Mouse (Mus musculus) forebrain, embryonic 12.5 days (tissue): Measurements from ENCODE around the gene Fzr1. TPM values are rescaled to one million over a fixed set of nuclear protein-coding genes. Genes with fewer than 3 reads are reported as not detected.

ENCODE experiments used
- ATAC-seq: fragments of 200-750 bp; cut with Nextera tagmentation; 2 replicates; pipeline ENCODE4 v1.8.0; 2017; ENCODE audit warnings: moderate TSS enrichment; ENCODE audit not compliant: low FRiP score
- H3K27ac ChIP-seq: fragments of 300-500 bp; sonication (generic); 2 replicates; pipeline ENCODE4 v1.5.1; 2016; ENCODE audit warnings: mild to moderate bottlenecking
- H3K27me3 ChIP-seq: fragments of 300-500 bp; sonication (generic); 2 replicates; pipeline ENCODE4 v1.6.1; 2016; ENCODE audit warnings: mild to moderate bottlenecking
- H3K36me3 ChIP-seq: fragments of 300-500 bp; sonication (generic); replicated peaks from 2 replicates; pipeline ENCODE4 v1.6.1; 2016; ENCODE audit warnings: mild to moderate bottlenecking
- H3K4me1 ChIP-seq: fragments of 300-500 bp; sonication (generic); 2 replicates; pipeline ENCODE4 v1.6.1; 2016
- H3K4me2 ChIP-seq: fragments of 300-500 bp; sonication (generic); 2 replicates; pipeline ENCODE4 v1.6.1; 2016; ENCODE audit warnings: mild to moderate bottlenecking, moderate library complexity
- H3K4me3 ChIP-seq: fragments of 300-500 bp; sonication (generic); replicated peaks from 2 replicates; pipeline ENCODE4 v1.5.1; 2016; ENCODE audit warnings: mild to moderate bottlenecking
- H3K9ac ChIP-seq: fragments of 300-500 bp; sonication (generic); 2 replicates; pipeline ENCODE4 v1.6.1; 2016; ENCODE audit warnings: mild to moderate bottlenecking
- H3K9me3 ChIP-seq: fragments of 300-500 bp; sonication (generic); 2 replicates; pipeline ENCODE4 v1.6.1; 2016
- WGBS: fragments of 180-500 bp; shearing (Covaris S2); methylation state at CpG from one replicate; pipeline ENCODE4 v1.1.7; 2016; 5-methylcytosine and 5-hydroxymethylcytosine counted together
- polyA plus RNA-seq: library from polyadenylated mRNA; unstranded; fragments of >200 nt; fragmentation: Nextera tagmentation; extraction: Ambion mirVana; gene quantifications from 2 replicates; pipeline ENCODE4 v1.2.1, GENCODE M21; 2016

Gene Fzr1
- polyA plus RNA-seq, 1 experiment from 2014 or later = 148 TPM

- peaks cover 8% of the 10 kb centered on the region; the same call in 1 of the 2 replicates for H3K27me3 ChIP-seq
- ATAC-seq = no peak
- no peak overlapping the region for H3K27ac ChIP-seq
- no peak overlapping the region for H3K4me2 ChIP-seq
- no peak overlapping the region for H3K9ac ChIP-seq
- no peaks in the 10 kb centered on the region for H3K9me3 ChIP-seq
- 15% methylated on average over 5 of the region's 5 CpGs for whole genome bisulfite sequencing
- H3K36me3 ChIP-seq = peaks cover 14% of the 10 kb centered on the region
- H3K4me1 ChIP-seq = peaks cover 33% of the 10 kb centered on the region
- H3K4me3 ChIP-seq = no peak overlapping the region
Measured at GRCm38 (mm10) chr10:81395127-81395526, 16.8 kb upstream of the Fzr1 start.

- Histone ChIP-seq H3K4me1 (peaks cover 31% of the 10 kb centered on the region), H3K4me2 (peak overlapping the region; percentile 43), H3K36me3 (peaks cover 5% of the 10 kb centered on the region), H3K27me3 (peaks cover 4% of the 10 kb centered on the region; the same call in 1 of the 2 replicates), H3K27ac (no peak overlapping the region), H3K4me3 (0 out of 2 replicates have a peak overlapping the region, but pooled peaks have one; percentile 0), H3K9ac (peak overlapping the region; percentile 38), H3K9me3 (no peaks in the 10 kb centered on the region)
- no peak for ATAC-seq
- 7% methylated on average over 19 of the region's 19 CpGs for WGBS
Measured at GRCm38 (mm10) chr10:81393456-81394063, 15.2 kb upstream of the Fzr1 start.

- H3K4me3 ChIP-seq = 0 out of 2 replicates have a peak within 1 kb of the TSS, but pooled peaks have one; percentile 0
- H3K27ac ChIP-seq = no peak within 1 kb of the TSS
- H3K9me3 ChIP-seq = no peaks in the 10 kb centered on the region
- H3K4me2 ChIP-seq = peak within 1 kb of the TSS; percentile 43
- no peak for ATAC-seq
- H3K27me3 ChIP-seq = peaks cover 4% of the 10 kb centered on the region; the same call in 1 of the 2 replicates
- H3K9ac ChIP-seq = peak within 1 kb of the TSS; percentile 38
- 69% methylated on average over 14 of the region's 14 CpGs for WGBS
- H3K4me1 ChIP-seq = peaks cover 31% of the 10 kb centered on the region
- peaks cover 13% of the 10 kb centered on the region for H3K36me3 ChIP-seq
Measured at GRCm38 (mm10) chr10:81392781-81393185, 14.5 kb upstream of the Fzr1 start, which contains the start of gene Smim24. Smim24 (plus strand) TSS chr10:81393051.

DNA sequence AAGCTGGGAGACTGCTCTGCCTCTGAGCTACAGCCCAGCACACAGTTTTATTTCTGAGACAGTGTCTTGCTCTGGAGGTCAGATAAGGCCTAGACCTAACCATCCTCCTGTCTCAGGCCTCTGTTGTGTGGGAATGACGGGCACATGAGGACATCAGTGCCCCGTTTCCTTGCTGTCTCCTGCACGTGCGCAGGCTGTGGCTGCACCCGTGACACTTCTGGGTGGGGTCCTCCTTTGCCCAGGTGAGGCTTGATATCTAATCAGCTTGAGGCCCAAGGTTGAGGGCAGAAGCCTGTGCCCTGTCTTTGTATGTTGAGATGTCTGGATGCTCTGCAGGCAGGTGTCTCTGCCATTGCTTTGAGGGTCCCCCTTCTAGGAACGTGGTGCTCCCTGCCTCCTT lies 14.0 kb upstream of the Fzr1 start:
- Histone ChIP-seq H3K9ac (no peak overlapping the region), H3K4me2 (no peak overlapping the region), H3K9me3 (no peaks in the 10 kb centered on the region), H3K27me3 (peaks cover under 1% of the 10 kb centered on the region; the same call in 1 of the 2 replicates), H3K27ac (no peak overlapping the region), H3K4me1 (peaks cover 31% of the 10 kb centered on the region), H3K4me3 (no peak overlapping the region), H3K36me3 (peaks cover 18% of the 10 kb centered on the region)
- WGBS = 83% methylated on average over 6 of the region's 6 CpGs
- no peak for ATAC-seq

DNA sequence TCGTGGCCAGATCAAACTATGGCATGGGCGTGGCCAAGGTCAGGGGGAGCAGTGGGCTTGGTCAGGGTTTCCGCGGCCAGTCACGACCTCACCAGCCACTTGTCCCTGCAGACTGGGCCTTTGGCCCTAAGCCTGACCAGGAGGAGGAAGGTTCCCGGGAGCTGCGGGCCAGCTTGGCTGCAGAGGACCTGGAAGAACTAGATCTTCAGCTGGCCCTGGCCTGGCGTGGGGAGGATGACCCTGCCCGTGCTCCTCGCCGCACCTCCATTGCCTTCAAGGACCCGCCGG lies 12.3 kb upstream of the Fzr1 start:
- ATAC-seq = no peak
- H3K4me3 ChIP-seq = no peak overlapping the region
- H3K4me1 ChIP-seq = peaks cover 27% of the 10 kb centered on the region
- no peak overlapping the region for H3K4me2 ChIP-seq
- H3K27me3 ChIP-seq = no peaks in the 10 kb centered on the region
- 91% methylated on average over 13 of the region's 13 CpGs for WGBS
- no peaks in the 10 kb centered on the region for H3K9me3 ChIP-seq
- no peak overlapping the region for H3K27ac ChIP-seq
- no peak overlapping the region for H3K9ac ChIP-seq
- peaks cover 34% of the 10 kb centered on the region for H3K36me3 ChIP-seq

DNA sequence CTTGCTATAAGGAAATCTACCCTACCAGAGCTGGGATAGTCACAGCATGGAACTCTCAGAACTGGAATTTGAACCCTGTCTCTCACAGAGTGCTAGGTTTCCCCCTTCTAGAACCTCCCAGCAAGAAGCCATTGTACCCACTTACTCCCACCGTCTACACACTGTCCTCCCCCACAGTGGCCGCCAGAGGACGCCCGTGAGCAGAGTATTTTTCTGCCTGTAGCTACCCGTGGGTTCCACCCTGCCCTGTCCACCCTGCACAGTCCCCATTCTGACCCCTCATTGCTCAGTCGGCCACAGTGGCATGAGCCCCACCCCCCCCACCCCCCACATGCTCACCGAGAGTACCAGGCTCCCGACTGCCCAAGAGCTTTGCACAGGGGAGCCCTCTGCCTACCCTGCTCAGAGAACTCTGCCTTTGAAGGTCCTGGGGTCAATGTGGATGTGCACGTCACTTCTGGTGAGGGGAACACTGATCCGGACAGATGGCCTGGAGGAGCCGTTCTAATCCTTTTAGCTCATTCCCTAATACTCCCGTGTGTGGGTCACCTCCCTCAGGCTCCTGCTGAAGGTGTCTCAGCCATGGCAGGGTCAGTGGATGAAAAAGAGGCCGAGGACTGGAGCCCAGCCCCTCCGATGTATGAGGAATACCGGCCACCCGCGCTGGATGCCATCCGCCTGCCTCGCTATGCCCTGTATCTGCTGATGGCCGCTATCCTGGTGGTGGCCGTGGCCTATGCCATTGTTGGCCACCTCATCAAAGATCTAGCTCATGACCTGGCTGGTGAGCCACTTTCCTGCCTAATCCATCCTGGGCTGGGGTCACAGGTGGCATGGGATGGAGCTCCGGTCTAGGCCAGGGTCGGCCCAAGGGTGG lies 11.7 kb upstream of the Fzr1 start:
- peak; percentile 69 for ATAC-seq
- peaks cover 35% of the 10 kb centered on the region for H3K36me3 ChIP-seq
- 0 out of 2 replicates have a peak overlapping the region, but pooled peaks have one; percentile 12 for H3K9ac ChIP-seq
- H3K27ac ChIP-seq = 0 out of 2 replicates have a peak overlapping the region, but pooled peaks have one; percentile 25
- H3K4me2 ChIP-seq = no peak overlapping the region
- peaks cover 33% of the 10 kb centered on the region for H3K4me1 ChIP-seq
- H3K9me3 ChIP-seq = no peaks in the 10 kb centered on the region
- H3K27me3 ChIP-seq = no peaks in the 10 kb centered on the region
- H3K4me3 ChIP-seq = no peak overlapping the region
- 60% methylated on average over 23 of the region's 23 CpGs for WGBS

DNA sequence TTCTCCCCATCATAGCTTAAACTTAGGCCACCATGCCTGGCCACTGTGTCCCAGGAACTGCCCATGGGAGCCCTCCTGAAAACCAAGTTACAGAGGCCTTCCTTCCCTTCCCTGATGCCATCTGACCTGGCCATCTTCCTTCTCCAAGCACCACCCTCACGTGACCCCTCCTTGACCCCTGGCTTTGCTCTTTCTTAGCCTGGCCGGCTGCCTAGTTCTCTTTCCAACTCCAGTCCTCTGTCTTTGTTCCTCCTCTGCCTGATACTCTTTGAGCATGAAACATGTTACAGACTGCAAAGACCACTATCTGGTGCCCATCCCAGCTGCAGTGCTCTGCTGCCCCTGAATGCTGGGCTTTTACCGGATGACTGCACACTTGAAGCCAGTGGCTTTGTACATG lies 11.1 kb upstream of the Fzr1 start:
- 54% methylated on average over 3 of the region's 3 CpGs for WGBS
- Histone ChIP-seq H3K27ac (0 out of 2 replicates have a peak overlapping the region, but pooled peaks have one; percentile 25), H3K9ac (0 out of 2 replicates have a peak overlapping the region, but pooled peaks have one; percentile 12), H3K36me3 (peaks cover 35% of the 10 kb centered on the region), H3K9me3 (no peaks in the 10 kb centered on the region), H3K4me1 (peaks cover 37% of the 10 kb centered on the region), H3K4me2 (no peak overlapping the region), H3K4me3 (no peak overlapping the region), H3K27me3 (no peaks in the 10 kb centered on the region)
- no peak for ATAC-seq

DNA sequence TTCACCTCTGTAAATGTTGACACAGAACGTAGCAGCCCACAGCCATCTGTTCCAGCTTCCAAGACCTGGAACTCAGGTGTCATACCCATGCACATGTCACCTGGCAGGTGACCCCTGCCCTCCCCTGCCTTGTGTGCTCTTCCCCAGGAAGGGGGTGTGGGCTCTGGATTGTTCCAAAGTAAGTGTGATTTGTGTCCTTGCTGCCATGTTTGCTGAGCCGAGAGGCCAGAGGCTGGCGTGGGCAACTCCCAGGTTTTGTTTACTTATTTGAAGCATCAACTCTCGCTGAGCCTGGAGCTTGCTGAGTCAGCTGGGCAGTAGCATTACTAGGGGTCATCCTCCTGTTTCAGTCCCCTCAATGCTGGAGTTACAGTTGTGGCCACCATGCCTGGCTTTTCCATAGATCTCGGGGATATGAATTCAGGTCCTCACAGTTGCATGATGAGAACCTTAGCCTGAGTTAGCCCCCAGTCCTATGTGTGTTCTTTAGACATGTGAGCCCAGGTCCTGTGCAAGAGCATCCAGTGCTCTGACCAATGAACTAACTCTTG lies 10.3 kb upstream of the Fzr1 start, which contains the start of gene Gm48552:
TSS of gene Gm48552 (plus strand) at position 501 of the 551 bp plus-strand sequence.
- no peak within 1 kb of the TSS for H3K4me2 ChIP-seq
- H3K4me3 ChIP-seq = no peak within 1 kb of the TSS

DNA sequence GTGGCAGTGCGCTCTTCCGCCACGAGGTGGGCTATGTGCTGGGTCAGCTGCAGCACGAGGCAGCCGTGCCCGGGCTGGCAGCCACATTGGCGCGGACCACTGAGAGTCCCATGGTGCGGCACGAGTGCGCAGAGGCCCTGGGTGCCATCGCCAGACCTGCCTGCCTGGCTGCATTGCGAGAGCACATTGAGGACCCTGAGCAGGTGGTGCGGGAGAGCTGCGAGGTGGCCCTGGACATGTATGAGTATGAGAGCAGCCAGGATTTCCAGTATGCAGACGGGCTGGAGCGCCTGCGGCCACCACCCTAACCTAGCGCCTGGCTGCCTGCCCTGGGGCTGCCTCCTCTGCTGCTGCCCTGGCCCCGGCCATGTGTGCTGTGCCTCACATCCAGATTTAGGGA lies 9.4 kb upstream of the Fzr1 start:
- Histone ChIP-seq H3K4me3 (no peak overlapping the region), H3K9ac (no peak overlapping the region), H3K9me3 (no peaks in the 10 kb centered on the region), H3K4me2 (no peak overlapping the region), H3K36me3 (peaks cover 35% of the 10 kb centered on the region), H3K4me1 (peaks cover 23% of the 10 kb centered on the region), H3K27ac (no peak overlapping the region), H3K27me3 (no peaks in the 10 kb centered on the region)
- 93% methylated on average over 20 of the region's 20 CpGs for whole genome bisulfite sequencing
- ATAC-seq = no peak

More for the DNA sequence above, 10.3 kb upstream of the Fzr1 start, which contains the start of gene Gm48552:
- H3K9ac ChIP-seq = 0 out of 2 replicates have a peak within 1 kb of the TSS, but pooled peaks have one; percentile 12
- 87% methylated on average over 5 of the region's 5 CpGs for WGBS
- H3K4me1 ChIP-seq = peaks cover 31% of the 10 kb centered on the region
- H3K9me3 ChIP-seq = no peaks in the 10 kb centered on the region
- H3K36me3 ChIP-seq = peaks cover 35% of the 10 kb centered on the region
- no peaks in the 10 kb centered on the region for H3K27me3 ChIP-seq
- H3K27ac ChIP-seq = 0 out of 2 replicates have a peak within 1 kb of the TSS, but pooled peaks have one; percentile 25
- no peak for ATAC-seq

- H3K9me3 ChIP-seq = no peaks in the 10 kb centered on the region
- peaks cover 21% of the 10 kb centered on the region for H3K4me1 ChIP-seq
- ATAC-seq = no peak
- H3K27me3 ChIP-seq = 0 out of 2 replicates have a peak, but pooled peaks cover 5% of the 10 kb centered on the region
- peak overlapping the region; percentile 93 for H3K4me2 ChIP-seq
- H3K36me3 ChIP-seq = peaks cover 31% of the 10 kb centered on the region
- no peak overlapping the region for H3K9ac ChIP-seq
- H3K4me3 ChIP-seq = peak overlapping the region; percentile 77
- H3K27ac ChIP-seq = no peak overlapping the region
- 86% methylated on average over 22 of the region's 22 CpGs for WGBS
Measured at GRCm38 (mm10) chr10:81385603-81386306, 7.4 kb upstream of the Fzr1 start.

DNA sequence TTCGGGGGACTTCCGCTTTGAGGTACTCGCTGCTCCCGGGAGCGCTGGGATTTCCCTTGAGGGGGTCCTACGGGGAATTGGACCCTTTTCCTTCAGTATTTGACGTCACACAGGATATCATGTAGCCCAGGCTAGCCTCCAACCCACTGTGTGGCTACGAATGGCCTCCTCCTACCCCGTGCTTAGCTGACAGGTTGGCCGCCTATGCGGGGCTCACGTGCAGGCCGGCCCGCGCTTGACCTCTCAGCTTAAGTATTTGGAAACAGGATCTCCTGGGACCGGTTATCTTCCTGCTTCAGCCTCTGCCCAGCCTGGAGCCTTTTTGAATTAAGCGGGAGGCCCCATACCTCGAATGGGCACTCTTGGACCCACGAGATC lies 6.3 kb upstream of the Fzr1 start:
- WGBS = under 1% methylated on average over 19 of the region's 19 CpGs
- Histone ChIP-seq H3K4me3 (peak overlapping the region; percentile 77), H3K9ac (peak overlapping the region; percentile 81), H3K9me3 (no peaks in the 10 kb centered on the region), H3K36me3 (peaks cover 31% of the 10 kb centered on the region), H3K27ac (peak overlapping the region; percentile 80), H3K4me2 (peak overlapping the region; percentile 93), H3K27me3 (0 out of 2 replicates have a peak, but pooled peaks cover 5% of the 10 kb centered on the region), H3K4me1 (peaks cover 20% of the 10 kb centered on the region)
- peak; percentile 39 for ATAC-seq
